Mouse (Mus musculus): ENCODE measurements at regions not wholly inside any gene's neighbourhood (a gene's known extent, or its start where the extent isn't known, plus 50 kb on each side); places are given as distances from the start of the nearest gene placed in this dataset.

DNA sequence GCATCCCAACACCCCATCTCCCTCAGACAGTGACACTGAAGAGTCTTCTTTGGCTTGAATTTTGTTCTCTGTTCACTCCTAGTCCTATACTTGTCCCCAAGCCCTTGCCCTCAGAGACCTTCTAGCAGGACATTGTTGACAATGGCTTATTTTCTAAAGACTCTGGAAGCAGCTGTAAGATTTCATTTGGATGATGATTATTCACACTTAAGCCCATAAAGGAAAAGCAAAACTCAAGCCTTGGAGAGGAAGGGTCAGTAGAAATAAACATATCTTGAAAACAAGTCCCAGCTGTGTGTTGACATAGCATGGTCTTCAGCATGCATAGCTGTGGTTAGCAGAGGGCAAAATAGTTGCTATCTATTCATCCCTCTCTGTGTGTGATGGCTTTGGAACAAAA, 59.9 kb upstream of the Cdh11 start:
- no peak for DNase-seq (ENCODE audit: low spot score)

DNA sequence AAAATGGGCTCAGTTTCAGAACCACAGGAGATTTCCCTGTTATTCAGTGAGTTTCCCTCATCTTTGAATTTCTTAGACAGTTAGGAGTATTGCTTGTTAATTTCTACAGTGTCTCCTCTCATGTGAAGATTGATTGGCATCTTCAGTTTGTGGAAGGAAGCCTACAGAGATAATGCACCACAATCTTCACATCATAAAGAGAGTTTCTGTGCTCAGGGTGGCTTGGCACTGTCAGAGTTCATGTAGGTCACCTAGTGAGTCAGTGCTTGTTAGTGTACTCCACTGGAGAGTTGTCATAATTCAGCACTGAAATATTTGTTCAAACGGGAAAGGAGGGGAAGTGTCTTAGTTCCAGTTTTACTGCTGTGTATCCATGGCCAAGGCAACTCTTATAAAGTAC, 74.6 kb upstream of the Cdh11 start:
- no peak for DNase-seq (ENCODE audit: low spot score)

DNA sequence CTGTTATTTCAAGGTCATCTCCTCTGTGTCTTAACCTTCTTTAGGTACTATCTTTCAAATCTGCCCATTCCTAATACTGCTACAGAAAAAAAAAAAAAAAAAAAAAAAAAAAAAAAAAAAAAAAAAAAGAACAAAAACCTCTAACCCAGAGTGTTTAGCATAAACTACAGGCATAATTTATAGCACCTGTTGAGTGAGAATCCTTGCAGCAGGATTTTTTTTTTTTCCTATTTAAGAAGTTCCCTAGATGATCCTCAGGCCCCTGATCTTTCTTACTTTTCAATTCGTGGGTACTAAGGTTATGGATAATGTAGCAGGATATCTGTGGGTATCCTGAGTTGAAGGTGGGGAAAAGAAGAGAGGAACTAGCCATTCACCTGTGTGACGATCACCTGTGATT, 114.1 kb upstream of the Cdh11 start:
- DNase-seq (ENCODE audit: low spot score) = no peak

DNA sequence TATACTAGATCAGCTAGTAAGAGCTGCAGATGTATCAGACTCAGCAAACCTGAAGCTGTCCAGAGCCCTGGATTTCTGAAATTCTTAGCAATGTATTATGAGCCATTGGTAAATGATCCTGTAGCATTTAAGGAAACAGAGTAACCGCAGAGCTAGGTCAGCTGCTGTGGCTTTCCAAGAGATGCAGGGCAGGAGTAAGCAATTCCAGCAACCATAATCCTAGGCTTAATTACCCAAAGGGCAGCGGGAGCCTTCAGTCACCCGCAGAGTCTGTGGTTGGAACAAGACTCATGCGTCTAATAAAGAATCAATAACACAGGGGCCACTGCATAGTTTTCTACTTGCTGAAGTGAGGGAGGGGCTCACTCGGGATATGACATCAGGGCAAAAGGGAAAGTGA, 115.2 kb upstream of the Cdh11 start:
- DNase-seq (ENCODE audit: low spot score) = no peak

DNA sequence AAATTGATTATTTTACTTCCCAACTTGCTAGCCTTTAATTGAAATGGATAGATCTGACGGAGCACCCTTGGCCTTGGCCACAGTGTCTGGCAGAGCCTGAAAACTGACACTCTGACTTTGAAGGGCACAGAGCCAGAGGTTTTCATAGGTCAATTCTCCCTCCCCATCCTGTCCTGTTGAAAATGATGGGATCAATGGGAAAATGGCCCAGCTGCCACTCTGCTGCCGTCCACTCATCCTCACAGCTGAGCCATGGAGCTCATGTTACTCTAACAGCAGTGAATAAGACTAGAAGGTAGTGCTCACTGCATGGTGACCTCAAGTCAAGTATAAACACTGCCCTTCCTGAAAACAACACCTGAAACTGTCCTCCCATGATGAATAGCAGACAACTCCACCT, 122.0 kb upstream of the Cdh11 start:
- no peak for DNase-seq (ENCODE audit: low spot score)

DNA sequence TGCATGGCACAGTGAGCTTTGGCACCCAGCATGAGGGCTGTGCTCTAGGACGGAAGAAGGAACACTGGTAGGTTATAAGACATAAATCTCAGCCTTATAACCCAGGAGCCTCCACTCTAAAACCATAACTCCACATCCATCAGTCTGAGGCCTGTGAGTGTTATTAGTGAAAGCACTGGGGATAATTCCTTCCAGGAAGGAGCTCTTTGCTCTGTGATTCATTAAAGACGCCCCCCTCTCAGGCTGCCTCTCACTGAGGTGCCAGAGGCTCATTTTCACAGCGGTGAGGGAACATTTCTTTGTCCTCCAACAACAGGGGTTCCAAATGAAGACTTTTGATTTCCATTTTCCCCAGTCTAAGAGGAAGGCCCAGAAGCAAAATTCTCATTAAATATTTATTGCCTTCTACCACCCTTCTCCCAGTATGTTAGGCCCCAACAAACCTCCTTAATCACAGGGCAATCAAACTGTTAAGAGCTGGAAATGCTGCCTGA, 145.9 kb upstream of the Cdh11 start:
- no peak for DNase-seq (ENCODE audit: low spot score)

DNA sequence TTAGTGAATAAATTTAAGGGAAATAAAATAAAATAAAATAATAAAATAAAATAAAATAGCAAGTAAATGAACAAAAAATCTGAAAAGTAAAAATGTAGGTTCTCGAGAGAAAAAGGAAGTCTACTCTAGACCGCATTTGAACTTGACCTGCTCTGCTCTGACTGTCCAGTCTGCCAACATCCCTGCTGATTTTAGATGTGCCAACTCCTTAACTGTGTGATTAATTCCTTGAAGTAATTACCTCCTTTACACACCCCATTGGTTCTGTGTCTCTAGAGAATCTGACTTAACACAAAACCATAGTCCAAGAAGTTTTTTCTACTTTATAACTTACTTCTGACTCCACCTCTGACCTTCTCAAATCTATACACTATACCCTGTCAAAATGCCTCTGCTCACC, 153.3 kb upstream of the Cdh11 start:
- DNase-seq (ENCODE audit: low spot score) = no peak

DNA sequence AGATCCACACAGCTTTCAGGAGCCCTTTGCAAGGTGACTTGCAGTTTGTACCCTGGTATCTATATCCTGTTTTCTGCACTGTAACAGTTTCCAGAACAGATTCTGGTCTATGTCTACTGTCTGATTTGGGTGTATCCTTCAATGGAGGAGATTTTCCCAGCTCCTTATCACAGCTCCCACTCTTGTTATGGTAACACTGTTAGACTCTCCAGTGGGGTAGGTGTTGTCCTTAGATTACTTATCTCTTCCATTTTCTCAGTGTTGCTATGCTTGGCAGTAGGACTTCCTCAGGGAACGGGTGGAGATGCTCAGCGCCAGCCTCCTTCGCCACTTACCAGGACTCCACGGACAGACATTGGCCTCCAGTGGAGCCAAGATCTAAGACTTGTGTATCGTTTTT, 160.1 kb upstream of the Cdh11 start:
- DNase-seq (ENCODE audit: low spot score) = no peak

DNA sequence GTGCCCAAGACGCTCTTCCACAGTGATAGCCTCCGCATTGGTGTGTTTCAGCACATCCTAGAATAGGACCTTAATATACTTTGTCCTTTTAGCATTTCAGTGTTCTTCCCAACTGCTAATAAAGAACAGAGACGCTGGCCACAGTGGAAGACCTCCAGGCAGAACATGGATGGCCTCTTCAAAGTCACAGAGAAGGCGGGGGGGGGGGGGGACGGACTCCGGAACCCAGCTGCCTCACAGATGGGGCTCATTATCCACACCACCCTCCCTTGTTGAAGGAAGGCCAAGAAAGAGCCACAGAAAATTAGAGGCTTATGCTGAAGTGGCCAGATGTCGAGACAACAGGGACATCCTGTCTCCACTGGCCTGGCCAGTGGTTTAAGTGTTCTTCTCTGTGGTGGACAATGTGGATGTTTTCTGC, 192.7 kb upstream of the Cdh11 start:
- peak; percentile 30 for DNase-seq (ENCODE audit: low spot score)

DNA sequence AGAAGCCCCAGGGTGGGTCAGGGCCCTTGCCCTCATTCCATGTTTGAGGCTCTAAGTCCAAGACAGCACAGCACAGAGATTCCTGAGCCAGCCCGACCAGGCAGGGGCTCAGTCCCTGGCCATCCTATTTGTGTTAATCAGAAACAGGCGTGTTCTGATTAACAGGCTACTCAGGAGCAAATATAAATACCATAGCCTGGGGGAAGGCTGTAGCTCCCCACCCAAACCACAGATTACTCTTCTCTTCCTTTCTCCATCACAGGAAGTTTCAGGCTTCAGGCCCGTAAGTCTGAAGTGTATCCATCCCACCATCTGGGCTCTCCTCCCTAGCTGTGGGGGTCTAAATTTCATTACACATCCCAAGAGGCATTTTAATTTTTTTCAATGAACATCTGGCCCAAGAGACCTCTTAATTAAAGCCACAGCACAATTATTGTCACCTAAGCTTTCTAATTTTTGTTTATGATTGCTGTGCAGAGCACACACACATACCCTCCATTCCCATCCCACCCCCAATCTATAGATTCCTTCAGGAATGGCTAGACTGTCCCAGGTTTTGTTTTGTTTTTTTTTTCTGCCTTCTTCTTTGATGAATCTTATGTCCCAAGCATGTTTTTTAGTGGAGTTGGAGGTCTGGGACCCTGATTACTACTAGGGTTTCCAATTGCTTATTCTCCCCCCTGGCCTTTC, 197.9 kb upstream of the Cdh11 start:
- DNase-seq (ENCODE audit: low spot score) = no peak

DNA sequence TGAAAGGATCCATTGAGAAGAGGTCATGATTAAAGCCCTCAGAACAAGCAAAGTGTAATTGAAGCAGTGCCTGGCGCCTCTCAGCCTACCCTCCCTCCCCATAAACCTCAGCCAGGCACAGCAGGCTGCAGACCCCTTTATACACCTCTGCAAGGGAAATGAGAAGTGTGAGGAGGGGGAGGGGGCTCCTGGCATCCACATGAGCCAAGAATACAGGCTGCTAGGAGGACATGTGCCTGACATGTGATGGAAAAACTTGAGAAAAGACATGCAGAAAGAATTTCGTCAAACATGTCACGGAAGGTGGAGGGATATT, 198.4 kb upstream of the Cdh11 start:
- no peak for DNase-seq (ENCODE audit: low spot score)

DNA sequence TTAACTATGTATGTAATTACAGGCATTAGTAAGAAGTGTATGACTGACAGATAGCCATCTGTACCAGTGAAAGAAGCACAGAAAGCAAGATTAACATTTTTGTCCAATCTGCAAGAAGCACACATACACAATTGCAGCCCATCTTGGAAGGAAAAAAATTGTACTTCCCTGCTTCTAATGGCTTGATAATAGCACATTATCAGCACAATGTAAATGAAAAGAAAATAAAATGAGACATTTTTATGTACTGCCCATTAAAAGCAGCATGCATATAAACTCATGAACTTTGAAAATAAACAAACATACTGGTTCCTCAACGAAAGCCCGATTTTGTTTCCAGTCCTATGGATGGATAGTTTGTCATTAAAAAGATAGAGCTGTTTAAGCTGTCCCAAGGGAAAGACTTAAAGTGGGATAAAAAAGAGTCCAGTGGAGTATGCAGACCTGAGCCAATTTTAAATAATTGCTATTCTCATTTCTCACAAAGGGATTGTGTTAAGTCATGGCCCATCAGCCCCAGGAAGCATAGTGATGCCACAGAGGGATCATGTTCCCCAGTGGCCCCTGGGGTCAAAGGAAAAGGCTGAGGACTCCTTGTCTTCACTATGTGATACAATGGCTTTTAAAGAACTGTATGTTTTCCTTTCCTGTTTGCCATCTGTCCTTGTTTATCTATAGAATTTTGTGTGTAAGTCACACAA, 222.0 kb upstream of the Cdh11 start:
- DNase-seq (ENCODE audit: low spot score) = no peak

DNA sequence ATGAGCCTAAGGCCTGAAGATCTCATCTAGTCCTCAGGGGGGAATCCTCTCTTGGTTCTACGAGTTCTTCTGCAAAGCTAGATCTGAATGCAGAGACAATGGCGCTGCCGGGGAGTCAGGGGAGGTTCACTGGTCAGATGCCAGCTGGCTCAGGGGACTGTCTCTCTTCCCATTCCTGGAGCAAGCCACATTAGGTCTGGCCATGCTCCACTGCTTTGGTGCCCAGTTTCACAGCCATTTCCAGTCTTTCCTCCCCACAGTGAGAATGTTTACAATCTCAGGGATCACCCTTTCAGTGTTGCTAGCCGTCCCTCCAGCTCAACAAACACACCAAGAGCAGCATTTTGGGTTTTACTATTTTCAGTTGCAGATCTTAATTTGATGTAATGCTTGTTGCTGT, 233.7 kb upstream of the Cdh11 start:
- peak; percentile 41 for DNase-seq (ENCODE audit: low spot score)

DNA sequence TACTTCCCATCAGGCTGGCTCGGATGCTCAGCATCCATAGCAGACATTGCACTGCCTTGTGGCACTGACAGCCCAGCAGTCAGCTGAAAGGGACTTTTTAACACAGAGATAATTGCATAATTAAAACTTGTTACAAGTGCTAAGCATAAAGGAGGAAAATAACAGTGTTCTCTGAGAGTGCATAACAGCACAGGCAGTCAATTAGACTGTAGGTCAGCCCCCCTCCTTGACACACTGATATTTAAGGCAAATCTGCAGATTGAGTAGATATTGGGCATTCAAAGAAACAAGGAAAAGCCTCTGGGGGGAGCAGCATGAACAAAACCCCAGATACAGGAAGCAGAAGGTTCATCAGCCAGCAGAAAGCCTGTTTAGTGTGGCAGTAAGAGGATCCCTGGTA, 237.8 kb upstream of the Cdh11 start:
- no peak for DNase-seq (ENCODE audit: low spot score)

DNA sequence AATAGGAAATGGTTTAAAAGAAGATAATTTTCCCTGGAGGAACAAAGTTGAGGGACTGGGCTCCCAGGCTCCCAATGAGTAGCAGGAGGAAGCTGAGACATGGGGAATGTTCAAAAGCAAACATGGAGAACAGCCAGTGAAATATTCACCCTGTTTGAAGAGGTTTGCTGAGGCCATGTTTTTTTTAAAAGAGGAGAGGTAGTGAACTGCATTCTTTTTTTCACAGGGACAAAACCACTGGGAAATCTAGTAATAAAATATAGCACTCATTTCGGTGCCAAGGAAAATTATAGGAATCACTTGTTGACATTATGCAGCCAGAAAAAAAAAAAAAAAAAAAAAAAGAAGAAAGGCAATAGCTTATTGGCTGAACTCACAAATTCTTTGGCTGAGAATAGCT, 246.3 kb upstream of the Cdh11 start:
- DNase-seq (ENCODE audit: low spot score) = peak; percentile 50

DNA sequence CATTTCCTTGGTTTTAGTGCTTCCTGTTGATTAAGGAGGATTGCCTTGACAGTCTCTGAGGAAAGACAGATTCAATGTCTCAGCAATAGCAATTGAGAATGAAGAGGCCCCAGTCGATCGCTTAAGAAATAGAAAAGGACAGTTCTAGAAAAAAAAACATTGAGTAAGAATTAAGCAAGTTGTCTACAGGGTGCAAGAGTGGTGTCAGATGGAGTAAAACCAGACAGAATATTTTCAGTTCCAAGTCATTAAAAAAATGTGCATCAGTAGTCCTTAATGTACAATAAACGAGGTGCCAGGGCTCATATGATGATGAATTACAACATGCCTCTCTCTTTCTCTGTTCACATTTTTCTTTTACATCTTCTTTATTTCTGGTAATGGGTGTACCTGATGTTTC, 248.5 kb upstream of the Cdh11 start:
- no peak for DNase-seq (ENCODE audit: low spot score)

DNA sequence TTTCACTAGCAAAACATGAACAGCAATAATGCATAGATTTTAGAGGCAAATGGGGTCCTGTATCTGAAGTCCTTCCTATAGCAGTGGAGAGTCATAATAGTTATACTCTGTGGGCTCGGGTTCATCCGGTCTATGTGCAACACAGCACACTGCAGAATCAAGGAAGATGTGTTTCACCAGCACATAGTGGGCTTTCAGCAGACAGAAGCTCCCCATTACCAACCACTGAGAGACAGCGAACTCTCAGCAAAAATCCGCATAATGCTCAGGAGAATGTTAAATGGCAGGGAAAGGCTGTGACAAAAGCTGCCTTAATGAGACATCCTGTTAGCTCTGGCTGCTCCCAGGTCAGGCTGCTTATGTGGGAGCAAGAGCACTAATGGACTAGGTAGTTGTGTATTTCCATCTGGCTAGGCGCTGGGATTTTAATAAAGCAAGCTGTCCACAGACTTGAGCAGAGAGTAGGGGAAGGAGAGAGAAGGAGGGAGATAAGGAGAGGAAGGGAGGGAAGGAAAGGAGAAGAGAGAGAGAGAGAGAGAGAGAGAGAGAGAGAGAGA, 286.7 kb upstream of the Cdh11 start:
- DNase-seq (ENCODE audit: low spot score) = no peak

DNA sequence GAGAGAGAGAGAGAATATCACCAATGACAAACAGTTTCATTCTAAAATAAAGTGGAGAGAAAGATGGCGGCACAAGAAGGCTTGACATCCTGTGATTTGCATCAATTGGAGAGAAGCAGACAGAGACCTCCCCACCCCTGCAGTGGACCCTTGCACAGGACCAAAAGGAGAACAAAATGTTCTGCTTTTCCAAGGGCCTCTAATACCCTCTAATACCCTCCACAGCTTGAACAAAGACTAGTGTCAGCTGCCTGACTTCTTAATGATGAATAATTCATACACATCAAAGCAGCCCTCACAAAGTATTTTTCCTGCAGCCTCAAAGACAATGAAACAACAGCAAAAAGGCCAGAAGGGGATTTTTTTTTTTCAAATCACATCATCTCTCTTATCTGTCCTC, 287.2 kb upstream of the Cdh11 start:
- no peak for DNase-seq (ENCODE audit: low spot score)

DNA sequence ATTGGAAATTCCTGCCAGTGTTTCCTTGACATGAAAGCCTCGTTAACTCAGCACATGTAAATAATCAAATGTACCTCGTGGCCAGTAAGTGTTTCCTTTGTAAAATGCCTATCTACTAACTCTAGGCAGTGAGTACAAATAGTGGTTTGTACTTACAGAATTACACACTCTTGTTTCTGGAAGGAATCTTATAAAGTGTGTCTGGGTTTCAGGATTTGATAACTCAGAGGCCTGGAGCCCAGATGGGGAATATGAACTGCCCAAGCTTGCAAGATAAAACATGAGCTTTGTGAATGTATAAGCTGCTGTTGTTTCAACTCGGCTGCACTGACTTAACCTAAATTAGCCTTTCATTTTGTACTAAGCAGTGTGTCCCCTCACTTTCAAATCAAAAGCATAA, 293.1 kb upstream of the Cdh11 start:
- no peak for DNase-seq (ENCODE audit: low spot score)

DNA sequence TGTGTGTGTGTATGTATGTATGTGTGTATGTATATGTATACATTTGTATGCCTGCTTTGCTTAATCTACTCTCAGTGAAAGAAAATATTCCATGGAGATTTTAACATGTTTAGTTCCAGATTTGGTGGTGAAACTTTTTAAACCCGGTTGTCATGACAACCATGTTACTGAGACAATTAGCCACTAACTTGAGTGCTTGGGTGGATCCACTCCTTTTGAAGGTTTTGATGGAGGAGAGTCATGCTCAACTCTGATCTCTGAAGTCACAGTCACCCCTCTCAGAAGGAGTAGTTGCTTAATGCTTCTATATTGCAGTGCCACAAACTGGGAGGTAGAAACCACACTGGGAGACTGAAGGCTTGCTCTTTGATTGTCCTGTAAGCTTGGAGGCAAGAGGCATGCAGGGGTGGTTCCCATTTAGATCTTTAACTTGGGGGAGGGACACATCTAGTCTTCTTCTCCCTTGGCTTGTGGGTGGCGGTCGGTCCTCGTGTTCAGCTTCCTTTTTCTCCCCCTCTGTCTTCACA, 301.6 kb upstream of the Cdh11 start:
- DNase-seq (ENCODE audit: low spot score) = no peak

DNA sequence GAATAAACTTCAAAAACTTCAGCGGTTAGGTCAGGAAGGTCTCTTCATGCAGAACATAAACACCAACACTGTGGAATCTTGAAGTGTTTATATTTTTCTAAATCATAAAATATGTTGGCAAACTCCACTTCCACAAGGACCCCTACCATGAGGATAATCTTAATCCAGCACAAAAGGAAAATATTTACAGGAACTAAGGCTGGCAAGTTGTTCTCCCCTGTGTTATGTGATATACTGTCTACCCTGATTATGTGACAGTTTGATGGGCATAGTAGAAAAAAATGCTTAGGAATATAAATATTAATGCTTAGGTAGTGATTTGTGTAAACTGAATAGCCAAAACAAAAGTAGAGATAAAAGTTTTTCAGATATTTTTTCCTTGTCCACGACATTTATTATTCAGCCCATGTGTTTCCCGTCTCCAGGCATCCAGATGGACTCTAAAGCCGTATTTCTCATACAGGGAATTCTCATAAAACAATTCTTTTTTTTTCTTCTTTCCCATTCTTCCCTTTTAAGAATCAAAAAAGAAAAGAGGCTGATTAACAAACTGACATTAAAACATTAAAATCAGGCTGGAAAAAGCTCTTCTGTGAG, 311.2 kb upstream of the Cdh11 start:
- no peak for DNase-seq (ENCODE audit: low spot score)

DNA sequence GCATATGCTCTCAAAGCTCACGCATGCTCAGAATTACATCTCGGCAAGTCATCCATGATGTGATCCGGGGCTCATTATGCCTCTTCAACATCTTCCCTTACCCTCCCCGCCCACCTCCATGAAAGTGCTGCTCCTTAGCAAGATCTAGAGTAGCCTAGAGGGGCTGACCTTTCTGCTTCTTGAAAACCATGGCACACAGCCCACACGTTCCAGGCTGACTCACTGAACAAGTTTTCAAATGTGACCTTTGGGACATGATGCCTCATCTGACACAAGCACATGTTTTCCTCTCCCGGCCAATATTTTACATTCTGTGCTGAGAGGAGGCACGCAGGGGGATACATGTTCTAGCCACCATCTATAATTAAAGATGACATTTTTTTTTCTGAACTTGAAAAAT, 340.1 kb upstream of the Cdh11 start:
- DNase-seq (ENCODE audit: low spot score) = peak; percentile 33

DNA sequence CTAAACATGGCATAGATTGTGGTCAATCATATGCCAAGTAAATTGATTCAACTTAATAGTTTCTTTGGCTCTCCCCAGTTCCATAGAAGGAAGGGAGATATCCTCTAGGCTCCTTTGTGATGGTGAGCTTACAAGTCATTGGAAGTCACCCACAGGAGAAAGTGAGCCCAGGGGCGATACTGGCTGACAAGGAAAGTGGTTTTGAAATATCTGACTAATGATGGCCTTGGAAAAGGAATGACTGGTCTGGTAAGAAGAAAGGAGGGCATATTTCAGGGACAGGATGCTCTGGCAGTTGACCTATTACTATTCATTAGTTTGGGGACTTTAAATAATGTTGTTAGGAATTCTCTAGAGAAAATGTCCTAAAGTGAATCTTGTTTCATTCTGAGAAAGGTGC, 352.7 kb upstream of the Cdh11 start:
- no peak for DNase-seq (ENCODE audit: low spot score)

Data from adipocyte (in vitro differentiated cells).